Mouse (Mus musculus): ENCODE data around the gene Faim. TPM values are rescaled to one million over a fixed set of nuclear protein-coding genes. Genes with fewer than 3 reads are reported as not detected.

The Faim gene
- polyA plus RNA-seq, 1 experiment from 2014 or later: 87.3 TPM

DNA sequence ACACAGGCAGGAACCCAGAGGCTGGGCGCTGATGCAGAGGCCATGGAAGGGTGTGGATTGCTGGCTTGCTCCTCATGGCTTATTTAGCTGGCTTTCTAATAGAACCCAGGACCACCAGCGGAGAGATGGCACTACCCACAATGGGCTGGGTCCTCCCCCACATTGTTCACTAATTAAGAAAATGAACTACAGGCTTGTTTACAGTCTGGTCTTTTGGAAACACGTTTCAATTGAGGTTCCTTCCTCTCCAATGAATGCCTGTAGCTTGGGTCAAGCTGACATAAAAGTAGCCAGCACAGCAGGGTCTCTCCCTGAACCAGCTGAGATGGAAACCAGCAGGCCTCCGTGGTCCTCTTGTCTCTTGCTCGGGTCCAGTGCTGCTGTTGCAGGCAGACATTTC is 35.0 kb downstream of the Faim start:
- peak; percentile 60 for DNase-seq (ENCODE audit: low spot score, missing footprints)
- Histone ChIP-seq H3K27ac (ENCODE audit: low read depth, low read length) (no peak overlapping the region), H3K4me1 (ENCODE audit: control insufficient read depth, insufficient read depth, low read length) (no peaks in the 10 kb centered on the region), H3K9ac (ENCODE audit: low read length) (no peak overlapping the region), H3K4me3 (ENCODE audit: low read depth, low read length) (no peak overlapping the region), H3K27me3 (ENCODE audit: control insufficient read depth, insufficient read depth, low read length) (no peaks in the 10 kb centered on the region), H3K4me2 (no peak overlapping the region), H3K9me3 (ENCODE audit: control insufficient read depth, low read length) (no peaks in the 10 kb centered on the region), H3K36me3 (ENCODE audit: control insufficient read depth, insufficient read depth, low read length) (no peaks in the 10 kb centered on the region)
- ATAC-seq (ENCODE audit: low FRiP score): no peak
- WGBS: 33% methylated on average over 5 of the region's 5 CpGs

DNA sequence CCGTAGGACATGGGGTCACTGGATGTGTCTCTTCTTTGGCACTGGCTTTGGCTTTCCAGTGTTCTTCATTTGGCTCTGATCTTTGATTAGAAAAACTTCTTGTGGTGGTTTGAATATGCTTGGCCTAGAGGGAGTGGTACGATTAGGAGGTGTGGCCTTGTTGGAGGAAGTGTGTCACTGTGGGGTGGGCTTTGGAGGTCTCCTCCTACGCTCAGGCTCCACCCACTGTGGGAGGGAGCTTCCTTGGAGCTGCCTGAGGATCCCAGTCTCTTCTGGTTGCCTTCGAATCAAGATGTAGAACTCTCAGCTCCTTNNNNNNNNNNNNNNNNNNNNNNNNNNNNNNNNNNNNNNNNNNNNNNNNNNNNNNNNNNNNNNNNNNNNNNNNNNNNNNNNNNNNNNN is 35.6 kb downstream of the Faim start:
- WGBS: 88% methylated on average over 4 of the region's 4 CpGs
- Histone ChIP-seq H3K4me1 (ENCODE audit: control insufficient read depth, insufficient read depth, low read length) (no peaks in the 10 kb centered on the region), H3K36me3 (ENCODE audit: control insufficient read depth, insufficient read depth, low read length) (no peaks in the 10 kb centered on the region), H3K4me3 (ENCODE audit: low read depth, low read length) (no peak overlapping the region), H3K9ac (ENCODE audit: low read length) (no peak overlapping the region), H3K9me3 (ENCODE audit: control insufficient read depth, low read length) (no peaks in the 10 kb centered on the region), H3K27ac (ENCODE audit: low read depth, low read length) (no peak overlapping the region), H3K27me3 (ENCODE audit: control insufficient read depth, insufficient read depth, low read length) (no peaks in the 10 kb centered on the region), H3K4me2 (no peak overlapping the region)
- DNase-seq (ENCODE audit: low spot score, missing footprints) (peak; percentile 76), ATAC-seq (ENCODE audit: low FRiP score) (no peak)

DNA sequence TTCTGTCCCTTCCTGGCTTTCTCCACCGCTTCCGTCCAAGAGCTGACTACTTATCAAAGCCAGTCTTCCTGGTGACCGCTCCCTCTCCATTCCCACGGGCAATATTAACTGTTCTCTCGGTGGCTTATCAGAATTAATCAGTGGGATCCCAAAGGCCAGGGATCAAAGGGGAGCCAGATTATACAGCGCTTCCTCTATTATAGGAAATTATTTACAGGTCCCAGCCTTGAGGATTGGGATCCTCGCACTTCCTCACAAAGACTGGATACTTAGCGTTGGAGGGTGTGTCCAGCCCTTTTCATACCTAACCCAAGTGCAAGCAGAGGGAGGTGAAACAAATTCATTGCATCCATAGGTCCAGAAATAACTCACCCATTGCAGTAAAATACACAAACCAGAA is 45.9 kb downstream of the Faim start:
- Histone ChIP-seq H3K9ac (ENCODE audit: low read length) (no peak overlapping the region), H3K36me3 (ENCODE audit: control insufficient read depth, insufficient read depth, low read length) (no peaks in the 10 kb centered on the region)
- WGBS: 79% methylated on average over 8 of the region's 8 CpGs

DNA sequence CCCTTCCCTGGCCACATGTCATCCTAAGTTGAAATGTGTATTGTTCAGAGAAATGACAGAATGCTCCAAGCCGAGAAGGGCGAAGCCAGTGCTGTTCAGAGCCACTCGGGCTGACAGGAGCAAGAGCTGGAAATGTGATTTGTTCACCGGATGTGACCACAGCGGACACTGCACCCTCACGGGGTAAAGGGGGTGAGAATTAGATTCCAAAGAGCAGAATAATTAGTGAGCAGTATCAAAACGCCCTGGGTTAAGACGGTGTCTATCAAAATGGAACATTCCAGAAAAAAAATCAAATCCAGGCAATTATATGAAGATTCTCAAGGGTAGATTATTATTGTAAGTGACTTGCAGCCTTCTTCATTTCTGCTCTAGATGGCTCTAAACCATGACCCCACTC is 47.9 kb downstream of the Faim start:
- Histone ChIP-seq H3K4me1 (ENCODE audit: control insufficient read depth, insufficient read depth, low read length) (no peaks in the 10 kb centered on the region), H3K27ac (ENCODE audit: low read depth, low read length) (no peak overlapping the region), H3K9ac (ENCODE audit: low read length) (no peak overlapping the region), H3K36me3 (ENCODE audit: control insufficient read depth, insufficient read depth, low read length) (no peaks in the 10 kb centered on the region), H3K4me2 (no peak overlapping the region), H3K4me3 (ENCODE audit: low read depth, low read length) (no peak overlapping the region), H3K9me3 (ENCODE audit: control insufficient read depth, low read length) (no peaks in the 10 kb centered on the region), H3K27me3 (ENCODE audit: control insufficient read depth, insufficient read depth, low read length) (no peaks in the 10 kb centered on the region)
- ATAC-seq (ENCODE audit: low FRiP score): no peak
- DNase-seq (ENCODE audit: low spot score, missing footprints): peak; percentile 81
- WGBS: 89% methylated on average over 8 of the region's 8 CpGs

More for the DNA sequence above, 45.9 kb downstream of the Faim start:
- Histone ChIP-seq H3K4me3 (ENCODE audit: low read depth, low read length) (no peak overlapping the region), H3K27ac (ENCODE audit: low read depth, low read length) (no peak overlapping the region), H3K27me3 (ENCODE audit: control insufficient read depth, insufficient read depth, low read length) (no peaks in the 10 kb centered on the region), H3K4me1 (ENCODE audit: control insufficient read depth, insufficient read depth, low read length) (no peaks in the 10 kb centered on the region), H3K9me3 (ENCODE audit: control insufficient read depth, low read length) (no peaks in the 10 kb centered on the region), H3K4me2 (no peak overlapping the region)
- ATAC-seq (ENCODE audit: low FRiP score) (no peak), DNase-seq (ENCODE audit: low spot score, missing footprints) (peak; percentile 75)

DNA sequence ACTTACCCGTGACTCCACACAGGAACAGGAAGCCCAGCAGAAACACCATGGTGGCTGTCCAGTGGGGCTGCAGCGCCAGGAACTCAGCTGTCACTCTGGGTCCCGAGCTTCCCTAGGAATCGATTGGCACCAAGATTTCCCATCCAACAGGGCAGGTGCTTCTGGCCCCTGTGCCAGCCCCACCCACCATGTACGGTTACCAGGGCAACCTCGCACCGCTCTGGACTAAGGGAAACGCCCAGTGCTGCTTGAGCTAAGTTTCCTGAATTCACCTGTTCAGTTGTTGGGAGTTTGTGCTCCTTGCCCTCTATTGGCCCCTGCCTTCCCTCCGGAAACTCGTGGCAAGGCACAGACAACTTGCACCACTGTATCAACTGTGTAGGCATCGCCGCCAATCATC is 49.4 kb downstream of the Faim start, which contains the start of gene Gm1123:
Gm1123 (minus strand) TSS at position 141 of the 400 bp plus-strand sequence.
- no peak within 1 kb of the TSS for H3K4me3 ChIP-seq (ENCODE audit: low read depth, low read length)
- no peak within 1 kb of the TSS for H3K27ac ChIP-seq (ENCODE audit: low read depth, low read length)
- no peaks in the 10 kb centered on the region for H3K9me3 ChIP-seq (ENCODE audit: control insufficient read depth, low read length)
- DNase-seq (ENCODE audit: low spot score, missing footprints) (peak; percentile 51), ATAC-seq (ENCODE audit: low FRiP score) (no peak)
- H3K36me3 ChIP-seq (ENCODE audit: control insufficient read depth, insufficient read depth, low read length): no peaks in the 10 kb centered on the region
- no peak within 1 kb of the TSS for H3K9ac ChIP-seq (ENCODE audit: low read length)
- no peak within 1 kb of the TSS for H3K4me2 ChIP-seq
- H3K4me1 ChIP-seq (ENCODE audit: control insufficient read depth, insufficient read depth, low read length): no peaks in the 10 kb centered on the region
- 86% methylated on average over 12 of the region's 12 CpGs for WGBS
- no peaks in the 10 kb centered on the region for H3K27me3 ChIP-seq (ENCODE audit: control insufficient read depth, insufficient read depth, low read length)

DNA sequence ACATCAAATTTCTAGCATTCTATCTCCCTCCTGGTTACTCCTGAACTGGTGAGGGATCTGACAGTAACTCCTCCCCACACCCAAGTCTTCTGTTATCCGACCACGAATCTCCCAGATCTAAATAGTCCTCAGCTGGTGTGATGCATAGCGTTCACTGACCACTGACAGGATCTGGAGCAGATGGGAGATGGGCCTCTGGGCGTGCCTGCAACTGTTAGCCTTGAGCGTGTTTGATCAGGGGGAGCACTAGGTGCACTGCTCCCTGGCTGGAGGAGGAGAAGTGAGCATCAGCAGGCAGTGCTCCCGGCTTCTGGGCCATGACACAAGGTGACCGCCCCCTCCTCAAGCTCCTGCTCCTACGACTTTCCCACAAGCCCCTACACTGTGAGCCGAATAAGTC is 55.8 kb downstream of the Faim start:
- Histone ChIP-seq H3K4me2 (no peak overlapping the region), H3K27ac (ENCODE audit: low read depth, low read length) (no peak overlapping the region), H3K9ac (ENCODE audit: low read length) (no peak overlapping the region), H3K4me1 (ENCODE audit: control insufficient read depth, insufficient read depth, low read length) (no peaks in the 10 kb centered on the region), H3K27me3 (ENCODE audit: control insufficient read depth, insufficient read depth, low read length) (no peaks in the 10 kb centered on the region), H3K4me3 (ENCODE audit: low read depth, low read length) (no peak overlapping the region), H3K9me3 (ENCODE audit: control insufficient read depth, low read length) (no peaks in the 10 kb centered on the region), H3K36me3 (ENCODE audit: control insufficient read depth, insufficient read depth, low read length) (no peaks in the 10 kb centered on the region)
- 90% methylated on average over 9 of the region's 9 CpGs for WGBS
- ATAC-seq (ENCODE audit: low FRiP score) (no peak), DNase-seq (ENCODE audit: low spot score, missing footprints) (peak; percentile 54)

DNA sequence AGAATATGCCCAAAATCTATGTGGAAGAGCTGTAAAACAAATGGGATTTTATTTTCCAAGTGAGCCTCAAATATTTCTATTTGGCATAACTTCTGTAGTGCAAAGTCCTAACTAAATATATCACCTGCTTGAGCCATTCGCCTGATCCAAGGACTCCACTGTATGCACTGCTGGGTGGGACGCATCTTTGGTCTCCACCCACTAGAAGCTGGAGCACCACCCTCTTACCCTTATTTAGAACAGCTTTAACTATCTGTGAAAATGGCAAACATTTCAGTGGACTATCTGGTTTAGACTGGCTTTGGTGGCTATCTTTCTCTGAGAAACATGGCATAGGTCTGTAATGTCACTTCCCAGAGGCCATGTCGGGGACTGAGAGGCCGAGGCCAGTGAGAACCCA is 56.5 kb downstream of the Faim start:
- H3K4me1 ChIP-seq (ENCODE audit: control insufficient read depth, insufficient read depth, low read length): no peaks in the 10 kb centered on the region
- WGBS: 91% methylated on average over 4 of the region's 4 CpGs
- no peak overlapping the region for H3K4me3 ChIP-seq (ENCODE audit: low read depth, low read length)
- H3K9ac ChIP-seq (ENCODE audit: low read length): no peak overlapping the region
- DNase-seq (ENCODE audit: low spot score, missing footprints) (peak; percentile 35), ATAC-seq (ENCODE audit: low FRiP score) (no peak)
- H3K27me3 ChIP-seq (ENCODE audit: control insufficient read depth, insufficient read depth, low read length): no peaks in the 10 kb centered on the region
- no peak overlapping the region for H3K27ac ChIP-seq (ENCODE audit: low read depth, low read length)
- no peaks in the 10 kb centered on the region for H3K36me3 ChIP-seq (ENCODE audit: control insufficient read depth, insufficient read depth, low read length)
- H3K9me3 ChIP-seq (ENCODE audit: control insufficient read depth, low read length): no peaks in the 10 kb centered on the region
- H3K4me2 ChIP-seq: no peak overlapping the region

DNA sequence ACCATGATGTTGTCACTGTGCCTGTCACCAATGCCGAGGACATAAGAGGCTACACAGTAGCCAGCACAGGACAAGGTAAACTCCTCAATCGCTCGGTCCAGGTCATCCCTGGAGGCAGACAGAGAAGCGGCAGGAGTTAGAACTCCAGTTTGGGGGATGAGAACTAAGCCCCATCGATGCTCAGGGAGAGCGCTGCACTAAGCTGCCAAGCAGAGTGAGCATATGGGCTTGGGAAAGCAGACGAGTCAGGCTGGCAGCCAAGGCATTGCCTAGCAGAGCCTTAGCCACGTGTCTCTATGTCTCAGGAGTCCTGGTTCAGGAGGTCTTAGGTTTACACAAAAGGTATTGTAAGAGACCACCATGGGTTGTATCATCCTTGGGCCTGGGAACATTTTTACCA is 58.6 kb downstream of the Faim start:
- Histone ChIP-seq H3K4me1 (ENCODE audit: control insufficient read depth, insufficient read depth, low read length) (no peaks in the 10 kb centered on the region), H3K4me3 (ENCODE audit: low read depth, low read length) (no peak overlapping the region), H3K9ac (ENCODE audit: low read length) (no peak overlapping the region), H3K36me3 (ENCODE audit: control insufficient read depth, insufficient read depth, low read length) (no peaks in the 10 kb centered on the region), H3K27me3 (ENCODE audit: control insufficient read depth, insufficient read depth, low read length) (no peaks in the 10 kb centered on the region), H3K27ac (ENCODE audit: low read depth, low read length) (no peak overlapping the region), H3K4me2 (no peak overlapping the region), H3K9me3 (ENCODE audit: control insufficient read depth, low read length) (no peaks in the 10 kb centered on the region)
- WGBS: 88% methylated on average over 8 of the region's 8 CpGs
- ATAC-seq (ENCODE audit: low FRiP score) (no peak), DNase-seq (ENCODE audit: low spot score, missing footprints) (no peak)

DNA sequence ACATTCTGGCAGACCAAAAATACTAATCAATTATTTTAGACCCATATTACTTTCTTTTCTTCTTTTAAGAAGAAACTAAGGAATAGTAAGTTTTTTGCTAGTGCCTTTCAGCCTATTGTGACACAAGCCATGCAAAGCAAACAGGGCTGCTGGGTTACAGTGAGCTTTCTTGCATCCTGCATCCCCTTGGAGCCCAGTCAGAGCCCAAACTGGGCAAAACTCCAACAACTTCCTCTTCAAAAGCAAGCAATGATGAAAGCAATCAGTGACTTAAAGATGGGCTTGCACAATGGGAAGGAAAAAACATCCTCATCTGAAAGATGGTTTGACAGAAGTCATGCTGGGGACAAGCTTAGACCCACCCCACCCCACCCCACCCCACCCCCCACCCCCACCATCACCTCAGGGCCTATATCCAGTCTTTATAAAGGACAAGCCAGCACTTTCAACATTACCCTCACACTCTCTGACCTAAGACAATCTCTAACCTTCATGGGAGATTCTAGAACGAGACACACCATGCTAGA is 62.6 kb downstream of the Faim start:
- ATAC-seq (ENCODE audit: low FRiP score): no peak
- H3K9me3 ChIP-seq (ENCODE audit: control insufficient read depth, low read length): no peaks in the 10 kb centered on the region
- H3K4me1 ChIP-seq (ENCODE audit: control insufficient read depth, insufficient read depth, low read length): no peaks in the 10 kb centered on the region
- no peak overlapping the region for H3K4me2 ChIP-seq
- no peaks in the 10 kb centered on the region for H3K27me3 ChIP-seq (ENCODE audit: control insufficient read depth, insufficient read depth, low read length)
- no peaks in the 10 kb centered on the region for H3K36me3 ChIP-seq (ENCODE audit: control insufficient read depth, insufficient read depth, low read length)
- no peak overlapping the region for H3K27ac ChIP-seq (ENCODE audit: low read depth, low read length)
- DNase-seq (ENCODE audit: low spot score, missing footprints): peak; percentile 44
- 91% methylated on average over 1 of the region's 1 CpGs for WGBS
- H3K4me3 ChIP-seq (ENCODE audit: low read depth, low read length): no peak overlapping the region
- no peak overlapping the region for H3K9ac ChIP-seq (ENCODE audit: low read length)
